Mouse (Mus musculus): ENCODE results near the gene C130032M10Rik.

- TF ChIP-seq CTCF (IDR thresholded peaks at IDR 0.05; ENCODE audit: low read depth) (peak; percentile 63), EP300 (optimal IDR thresholded peaks at IDR 0.05) (no peak)
Measured at GRCm38 (mm10) chr9:114518812-114519477, 3.4 kb downstream of the C130032M10Rik start.

Data from stomach, postnatal 0 days (tissue).